Mouse (Mus musculus) right cerebral cortex, postnatal 36 days (tissue): ENCODE results near the gene Gm11214.

Experiments used
- DNase-seq, 2 experiments: peaks; one replicate each; pipeline ENCODE4 v3.0.0; 2022; ENCODE audit warnings: low spot score in 2 of 2, mixed read lengths in 1 of 2

Gene Gm11214

GRCm38 (mm10) chr4:63661426-63661825 lies 1.8 kb downstream of the Gm11214 start:
- no peak for DNase-seq

GRCm38 (mm10) chr4:63659775-63660174 lies 3.4 kb downstream of the Gm11214 start:
- no peak for DNase-seq

- DNase-seq = no peak
These were observed 4.1 kb downstream of the Gm11214 start for GRCm38 (mm10) chr4:63659086-63659485.

GRCm38 (mm10) chr4:63654381-63654780 lies 8.8 kb downstream of the Gm11214 start:
- no peak for DNase-seq

- DNase-seq = no peak
These were observed 19.0 kb downstream of the Gm11214 start for GRCm38 (mm10) chr4:63643956-63644726.

GRCm38 (mm10) chr4:63639842-63640241 lies 23.3 kb downstream of the Gm11214 start:
- DNase-seq = no peak

GRCm38 (mm10) chr4:63638603-63639002 lies 24.6 kb downstream of the Gm11214 start:
- no peak for DNase-seq

- DNase-seq = no peak
These were observed 30.0 kb downstream of the Gm11214 start for GRCm38 (mm10) chr4:63633181-63633580.

- DNase-seq = no peak
These were observed 36.1 kb downstream of the Gm11214 start for GRCm38 (mm10) chr4:63627111-63627510.

GRCm38 (mm10) chr4:63625563-63626080 lies 37.6 kb downstream of the Gm11214 start:
- DNase-seq = no peak

- DNase-seq = no peak
These were observed 40.8 kb downstream of the Gm11214 start, which contains the start of gene Tex48 for GRCm38 (mm10) chr4:63622378-63622835. Tex48 (minus strand) TSS chr4:63622428.

GRCm38 (mm10) chr4:63621861-63622260 lies 41.3 kb downstream of the Gm11214 start:
- no peak for DNase-seq
